Mouse (Mus musculus): ENCODE results near the gene Slc24a3. TPM values are rescaled to one million over a fixed set of nuclear protein-coding genes. Genes with fewer than 3 reads are reported as not detected.

Gene Slc24a3
- polyA plus RNA-seq, 1 experiment, result not detected

DNA sequence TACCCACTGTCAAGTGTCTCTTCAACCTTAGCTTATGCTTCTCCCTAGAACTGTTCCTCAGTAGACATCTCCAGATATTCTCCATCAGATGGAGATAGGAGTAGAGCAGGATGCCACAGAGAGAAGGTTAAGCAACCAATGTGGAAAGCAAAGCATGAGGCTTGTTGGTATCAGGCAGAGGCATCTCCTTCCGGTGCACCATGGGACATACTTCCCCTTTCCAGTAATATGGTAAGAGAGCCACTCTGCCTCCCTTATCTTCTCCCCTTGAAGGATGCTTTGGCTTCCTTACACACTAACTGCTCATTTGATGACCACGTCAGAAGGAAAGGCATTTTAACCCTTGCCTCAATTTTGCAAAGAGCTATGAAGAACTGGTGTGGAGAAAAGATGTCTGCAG, 21.3 kb downstream of the Slc24a3 start:
- no peak for TF ChIP-seq POLR2A (IDR thresholded peaks at IDR 0.05; ENCODE audit: insufficient read depth, low read depth, low read length)
- no peak overlapping the region for H3K27ac ChIP-seq (ENCODE audit: insufficient read depth, low read depth, low read length)
- H3K4me3 ChIP-seq (ENCODE audit: insufficient read depth, low read depth, low read length), result no peak overlapping the region
- no peaks in the 10 kb centered on the region for H3K4me1 ChIP-seq (ENCODE audit: control insufficient read depth, insufficient read depth, low read length)
- 86% methylated on average over 2 of the region's 2 CpGs for WGBS

DNA sequence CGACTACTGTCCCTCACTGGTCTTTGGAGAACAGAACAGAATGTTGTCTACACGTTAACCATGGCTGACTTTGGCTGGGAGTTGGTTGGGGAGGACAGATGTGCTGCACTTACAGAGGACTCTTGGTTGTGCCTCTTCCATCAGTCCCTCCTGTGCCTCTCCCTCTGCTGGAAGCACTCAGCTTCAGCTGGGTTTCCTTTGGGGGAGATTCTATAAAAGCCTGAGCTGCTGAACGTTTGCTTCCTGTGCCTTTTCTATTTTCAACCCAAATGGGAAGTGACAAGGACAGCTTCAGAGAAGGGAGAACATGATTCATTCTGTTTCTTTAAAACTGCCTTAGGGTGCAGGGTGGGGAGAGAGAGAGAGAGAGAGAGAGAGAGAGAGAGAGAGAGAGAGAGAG, 28.5 kb downstream of the Slc24a3 start:
- 45% methylated on average over 3 of the region's 3 CpGs for WGBS
- Histone ChIP-seq H3K4me1 (ENCODE audit: control insufficient read depth, insufficient read depth, low read length) (peaks cover 3% of the 10 kb centered on the region), H3K4me3 (ENCODE audit: insufficient read depth, low read depth, low read length) (no peak overlapping the region), H3K27ac (ENCODE audit: insufficient read depth, low read depth, low read length) (peak overlapping the region; percentile 36; the same call in 1 of the 2 replicates)
- TF ChIP-seq POLR2A (IDR thresholded peaks at IDR 0.05; ENCODE audit: insufficient read depth, low read depth, low read length), result no peak
- no peak for TF ChIP-seq CTCF (IDR thresholded peaks at IDR 0.05; ENCODE audit: insufficient read depth, low read depth, low read length)

DNA sequence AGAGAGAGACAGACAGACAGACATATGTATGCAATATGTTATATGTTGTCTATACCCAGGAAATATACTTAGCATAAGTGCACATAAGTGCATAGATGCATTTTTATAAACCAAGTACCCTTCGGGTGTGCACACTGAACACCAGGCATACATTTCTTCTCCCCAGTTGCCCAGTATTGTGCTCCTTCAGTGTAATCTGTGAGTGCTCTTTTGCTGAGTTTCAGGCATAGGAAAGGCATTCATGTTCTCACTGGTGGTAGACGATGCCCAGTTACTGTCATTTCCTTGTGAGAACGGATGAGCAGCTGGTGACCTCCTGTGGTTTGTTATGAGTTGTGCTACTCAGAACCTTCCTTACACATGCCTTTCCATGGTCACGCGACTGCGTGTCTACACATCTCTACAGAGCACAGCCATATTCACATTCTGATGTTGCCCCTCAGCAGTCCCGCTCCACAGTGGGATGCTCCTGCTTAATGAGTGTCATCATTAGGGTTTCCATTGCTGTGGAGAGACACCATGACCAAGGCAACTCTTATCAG, 29.0 kb downstream of the Slc24a3 start:
- no peak for TF ChIP-seq POLR2A (IDR thresholded peaks at IDR 0.05; ENCODE audit: insufficient read depth, low read depth, low read length)
- no peak for TF ChIP-seq CTCF (IDR thresholded peaks at IDR 0.05; ENCODE audit: insufficient read depth, low read depth, low read length)
- H3K4me3 ChIP-seq (ENCODE audit: insufficient read depth, low read depth, low read length), result no peak overlapping the region
- 85% methylated on average over 7 of the region's 7 CpGs for WGBS
- H3K4me1 ChIP-seq (ENCODE audit: control insufficient read depth, insufficient read depth, low read length), result peaks cover 3% of the 10 kb centered on the region
- no peak overlapping the region for H3K27ac ChIP-seq (ENCODE audit: insufficient read depth, low read depth, low read length)

DNA sequence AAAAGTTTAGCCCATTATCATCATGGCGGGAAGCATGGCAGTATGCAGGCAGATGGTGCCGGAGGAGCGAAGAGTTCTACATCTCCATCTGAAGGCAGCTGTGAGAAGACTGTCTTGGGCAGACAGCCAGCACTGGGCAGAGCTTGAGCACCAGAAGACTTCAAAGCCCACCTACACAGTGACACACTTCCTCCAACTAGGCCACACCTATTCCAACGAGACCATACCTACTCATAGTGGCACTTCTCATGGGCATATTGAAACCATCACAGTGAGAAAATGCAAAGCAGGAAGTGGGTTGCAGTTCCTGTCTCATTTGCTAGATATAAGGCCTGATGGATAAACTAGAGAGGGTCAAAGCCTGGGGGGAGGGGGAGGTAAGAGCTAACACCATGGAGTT, 29.5 kb downstream of the Slc24a3 start:
- 82% methylated on average over 4 of the region's 4 CpGs for WGBS
- TF ChIP-seq POLR2A (IDR thresholded peaks at IDR 0.05; ENCODE audit: insufficient read depth, low read depth, low read length) (no peak), CTCF (IDR thresholded peaks at IDR 0.05; ENCODE audit: insufficient read depth, low read depth, low read length) (no peak)
- no peak overlapping the region for H3K27ac ChIP-seq (ENCODE audit: insufficient read depth, low read depth, low read length)
- H3K4me1 ChIP-seq (ENCODE audit: control insufficient read depth, insufficient read depth, low read length), result peaks cover 3% of the 10 kb centered on the region
- H3K4me3 ChIP-seq (ENCODE audit: insufficient read depth, low read depth, low read length), result no peak overlapping the region

DNA sequence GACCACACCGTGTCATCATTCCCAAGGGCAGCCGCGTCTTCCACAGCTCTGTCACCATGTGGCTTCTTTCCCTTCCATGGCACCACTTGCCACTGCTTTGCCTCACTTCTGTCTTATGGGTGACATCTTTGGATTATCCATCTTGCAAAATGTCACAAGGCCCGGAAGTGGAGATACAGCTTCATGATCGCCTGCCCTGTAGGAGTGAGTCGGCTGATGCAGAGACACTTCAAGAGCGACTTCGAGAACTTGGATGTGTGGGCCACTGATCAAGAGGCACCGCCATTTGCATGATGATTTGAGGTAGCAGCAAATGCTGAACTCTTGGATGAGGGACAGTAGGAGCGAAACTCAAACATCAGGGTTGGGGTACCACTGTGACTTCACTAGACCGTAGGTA, 46.0 kb downstream of the Slc24a3 start:
- Histone ChIP-seq H3K27ac (ENCODE audit: insufficient read depth, low read depth, low read length) (no peak overlapping the region), H3K4me1 (ENCODE audit: control insufficient read depth, insufficient read depth, low read length) (no peaks in the 10 kb centered on the region), H3K4me3 (ENCODE audit: insufficient read depth, low read depth, low read length) (no peak overlapping the region)
- no peak for TF ChIP-seq CTCF (IDR thresholded peaks at IDR 0.05; ENCODE audit: insufficient read depth, low read depth, low read length)
- TF ChIP-seq POLR2A (IDR thresholded peaks at IDR 0.05; ENCODE audit: insufficient read depth, low read depth, low read length), result no peak
- WGBS, result 99% methylated on average over 11 of the region's 11 CpGs

DNA sequence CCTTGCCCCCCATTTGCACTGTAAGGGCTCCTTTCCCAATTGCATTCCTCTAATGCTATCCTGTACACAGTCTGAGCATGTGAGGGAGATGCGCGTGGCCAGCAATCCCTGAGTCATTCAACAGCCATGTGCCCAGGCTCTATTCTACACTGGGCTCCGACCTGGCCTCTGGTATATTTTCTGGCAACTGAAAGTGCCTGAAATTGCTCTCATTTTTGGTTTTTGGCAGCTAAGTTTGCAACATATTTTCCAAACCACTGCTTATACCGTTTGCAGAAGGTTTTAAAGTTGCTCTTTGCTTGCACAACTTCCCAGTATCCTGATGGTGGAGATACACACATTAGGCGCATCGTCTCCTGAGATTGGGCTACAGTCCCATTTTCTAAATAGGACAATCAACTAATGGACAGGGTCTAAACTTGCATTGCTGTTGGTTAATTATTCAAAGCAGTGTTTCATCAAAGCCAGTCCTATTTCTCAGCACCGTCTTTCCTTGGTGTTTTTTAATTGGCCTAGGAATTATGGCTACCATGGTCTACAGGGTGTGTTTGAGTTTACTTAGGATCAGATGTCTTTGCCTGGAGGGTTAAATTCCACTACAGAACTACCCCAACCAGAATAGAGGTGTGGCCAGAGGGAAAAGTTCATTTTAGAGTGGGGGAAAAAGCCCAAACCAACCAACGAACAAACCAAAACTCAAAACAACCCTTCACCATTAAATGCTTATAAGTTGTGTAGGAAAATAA, 46.7 kb downstream of the Slc24a3 start:
- H3K27ac ChIP-seq (ENCODE audit: insufficient read depth, low read depth, low read length), result no peak overlapping the region
- no peaks in the 10 kb centered on the region for H3K4me1 ChIP-seq (ENCODE audit: control insufficient read depth, insufficient read depth, low read length)
- TF ChIP-seq POLR2A (IDR thresholded peaks at IDR 0.05; ENCODE audit: insufficient read depth, low read depth, low read length), result no peak
- TF ChIP-seq CTCF (IDR thresholded peaks at IDR 0.05; ENCODE audit: insufficient read depth, low read depth, low read length), result no peak
- H3K4me3 ChIP-seq (ENCODE audit: insufficient read depth, low read depth, low read length), result no peak overlapping the region
- 86% methylated on average over 8 of the region's 8 CpGs for WGBS

DNA sequence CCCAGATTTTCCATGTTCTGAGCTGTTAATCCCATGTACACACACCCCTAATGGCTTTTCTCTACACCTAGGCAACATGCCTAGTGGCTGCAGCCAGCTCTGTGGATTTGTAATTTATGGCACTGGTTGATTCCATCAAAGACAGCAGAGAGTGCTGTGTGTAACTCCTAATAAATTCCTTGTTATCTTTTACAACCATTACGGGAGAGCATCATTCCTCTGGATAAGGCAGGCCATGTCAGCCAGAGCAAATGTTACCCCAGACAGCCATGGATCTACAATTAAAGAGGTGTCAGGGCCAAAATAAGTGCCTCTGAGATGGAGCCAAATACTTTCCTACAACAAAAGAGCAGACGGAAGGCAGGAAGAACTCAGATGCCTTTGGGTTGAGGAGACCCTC, 49.0 kb downstream of the Slc24a3 start:
- Histone ChIP-seq H3K4me3 (ENCODE audit: insufficient read depth, low read depth, low read length) (no peak overlapping the region), H3K4me1 (ENCODE audit: control insufficient read depth, insufficient read depth, low read length) (no peaks in the 10 kb centered on the region), H3K27ac (ENCODE audit: insufficient read depth, low read depth, low read length) (no peak overlapping the region)
- no peak for TF ChIP-seq POLR2A (IDR thresholded peaks at IDR 0.05; ENCODE audit: insufficient read depth, low read depth, low read length)
- TF ChIP-seq CTCF (IDR thresholded peaks at IDR 0.05; ENCODE audit: insufficient read depth, low read depth, low read length), result no peak
- 90% methylated on average over 2 of the region's 2 CpGs for WGBS

DNA sequence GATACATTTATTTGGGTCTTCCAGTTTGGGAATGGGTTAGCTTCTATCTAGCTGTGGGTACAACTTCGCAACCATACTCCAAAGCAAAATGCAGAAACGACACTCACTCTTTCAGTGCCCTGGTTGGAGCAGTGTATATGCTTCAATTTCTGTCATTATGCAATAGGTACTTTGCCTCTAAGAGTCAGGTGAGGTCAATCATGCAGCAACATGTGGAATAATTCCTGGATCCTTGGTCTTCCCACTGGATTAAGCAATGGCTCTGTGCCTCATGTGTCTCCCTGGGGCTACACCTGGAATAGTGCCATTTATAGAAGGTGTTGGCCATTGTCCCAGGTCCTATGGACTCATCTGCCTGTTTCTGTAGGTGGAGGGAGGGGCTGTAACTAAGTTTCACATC, 49.9 kb downstream of the Slc24a3 start:
- 98% methylated on average over 2 of the region's 2 CpGs for WGBS
- no peak overlapping the region for H3K27ac ChIP-seq (ENCODE audit: insufficient read depth, low read depth, low read length)
- H3K4me1 ChIP-seq (ENCODE audit: control insufficient read depth, insufficient read depth, low read length), result no peaks in the 10 kb centered on the region
- TF ChIP-seq CTCF (IDR thresholded peaks at IDR 0.05; ENCODE audit: insufficient read depth, low read depth, low read length), result no peak
- TF ChIP-seq POLR2A (IDR thresholded peaks at IDR 0.05; ENCODE audit: insufficient read depth, low read depth, low read length), result no peak
- H3K4me3 ChIP-seq (ENCODE audit: insufficient read depth, low read depth, low read length), result no peak overlapping the region

DNA sequence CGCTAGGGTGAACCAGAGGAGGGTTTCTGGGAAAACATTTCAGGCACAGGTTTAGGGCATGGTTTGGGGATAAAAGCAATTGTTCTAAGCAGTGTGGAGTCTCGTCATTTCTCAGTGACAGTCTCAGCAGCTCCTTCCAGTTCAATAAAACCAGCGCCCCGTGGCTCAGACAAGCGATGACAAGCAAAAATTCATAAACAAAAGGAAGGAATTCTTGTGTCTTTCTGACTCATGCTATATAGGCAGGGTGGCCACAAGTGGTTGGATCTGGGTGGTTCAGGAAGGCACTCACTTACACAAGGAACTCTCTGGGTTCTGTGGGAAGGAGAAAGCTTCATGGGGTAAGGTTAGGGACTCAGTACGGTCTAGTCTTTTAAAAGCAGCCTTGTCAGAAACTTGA, 51.7 kb downstream of the Slc24a3 start:
- no peaks in the 10 kb centered on the region for H3K4me1 ChIP-seq (ENCODE audit: control insufficient read depth, insufficient read depth, low read length)
- WGBS, result 88% methylated on average over 6 of the region's 6 CpGs
- TF ChIP-seq CTCF (IDR thresholded peaks at IDR 0.05; ENCODE audit: insufficient read depth, low read depth, low read length), result no peak
- TF ChIP-seq POLR2A (IDR thresholded peaks at IDR 0.05; ENCODE audit: insufficient read depth, low read depth, low read length), result no peak
- no peak overlapping the region for H3K4me3 ChIP-seq (ENCODE audit: insufficient read depth, low read depth, low read length)
- no peak overlapping the region for H3K27ac ChIP-seq (ENCODE audit: insufficient read depth, low read depth, low read length)
